Mouse (Mus musculus) embryonic facial prominence, embryonic 11.5 days (tissue): Measurements from ENCODE around the gene Kl. TPM values are rescaled to one million over a fixed set of nuclear protein-coding genes. Genes with fewer than 3 reads are reported as not detected.

ENCODE experiments used
- ATAC-seq: fragments of 200-750 bp; cut with Nextera tagmentation; replicated peaks from 2 replicates; pipeline ENCODE4 v1.8.0; 2017; ENCODE audit warnings: low read depth; ENCODE audit not compliant: insufficient number of reproducible peaks, low FRiP score, low TSS enrichment
- DNase-seq: peaks from one replicate; pipeline ENCODE4 v3.0.0-alpha.2; 2015; ENCODE audit warnings: low spot score
- H3K27ac ChIP-seq: fragments of 300-500 bp; sonication (generic); replicated peaks from 2 replicates; pipeline ENCODE4 v1.5.1; 2014; ENCODE audit warnings: mild to moderate bottlenecking, low read depth, low read length, control low read depth
- H3K27me3 ChIP-seq: fragments of 300-500 bp; sonication (generic); 2 replicates; pipeline ENCODE4 v1.6.1; 2014; ENCODE audit warnings: mild to moderate bottlenecking, low read length, moderate library complexity, mixed read lengths; ENCODE audit not compliant: control insufficient read depth, insufficient read depth
- H3K36me3 ChIP-seq: fragments of 300-500 bp; sonication (generic); replicated peaks from 2 replicates; pipeline ENCODE4 v1.6.1; 2014; ENCODE audit warnings: low read depth, mild to moderate bottlenecking, low read length, moderate library complexity, mixed read lengths; ENCODE audit not compliant: control insufficient read depth, insufficient read depth
- H3K4me1 ChIP-seq: fragments of 300-500 bp; sonication (generic); 2 replicates; pipeline ENCODE4 v1.6.1; 2014; ENCODE audit warnings: low read length, mixed read lengths; ENCODE audit not compliant: control insufficient read depth, insufficient read depth
- H3K4me2 ChIP-seq: fragments of 300-500 bp; sonication (generic); 2 replicates; pipeline ENCODE4 v1.6.1; 2014; ENCODE audit warnings: low read depth, mild to moderate bottlenecking, control low read depth, low read length, moderate library complexity
- H3K4me3 ChIP-seq: fragments of 300-500 bp; sonication (generic); 2 replicates; pipeline ENCODE4 v1.5.1; 2014; ENCODE audit warnings: low read depth, low read length, control low read depth
- H3K9ac ChIP-seq: fragments of 300-500 bp; sonication (generic); replicated peaks from 2 replicates; pipeline ENCODE4 v1.6.1; 2014; ENCODE audit warnings: mild to moderate bottlenecking, control low read depth, low read length
- H3K9me3 ChIP-seq: fragments of 300-500 bp; sonication (generic); replicated peaks from 2 replicates; pipeline ENCODE4 v1.6.1; 2016; ENCODE audit warnings: mild to moderate bottlenecking, low read length, inconsistent platforms, mixed read lengths; ENCODE audit not compliant: control insufficient read depth
- WGBS: fragments of 180-500 bp; shearing (Covaris S2); extraction: QIAGEN DNeasy Blood & Tissue Kit; methylation state at CpG from one replicate; pipeline ENCODE4 v1.1.7; 2014; 5-methylcytosine and 5-hydroxymethylcytosine counted together
- polyA plus RNA-seq: library from polyadenylated mRNA; unstranded; fragments of >200 nt; fragmentation: Nextera tagmentation; extraction: Ambion mirVana; gene quantifications from 2 replicates; pipeline ENCODE4 v1.2.1, GENCODE M21; 2014

Kl gene
- polyA plus RNA-seq, 1 experiment from 2014 or later = not detected

- no peak overlapping the region for H3K27ac ChIP-seq
- DNase-seq (no peak), ATAC-seq (no peak)
- H3K27me3 ChIP-seq = no peaks in the 10 kb centered on the region
- H3K36me3 ChIP-seq = no peaks in the 10 kb centered on the region
- H3K4me2 ChIP-seq = no peak overlapping the region
- H3K4me1 ChIP-seq = no peaks in the 10 kb centered on the region
- H3K9ac ChIP-seq = no peak overlapping the region
- H3K9me3 ChIP-seq = no peaks in the 10 kb centered on the region
- H3K4me3 ChIP-seq = no peak overlapping the region
- WGBS = 55% methylated on average over 3 of the region's 3 CpGs
These were observed 18.1 kb downstream of the Kl start for GRCm38 (mm10) chr5:150970551-150970950.

- H3K4me3 ChIP-seq = no peak overlapping the region
- H3K4me1 ChIP-seq = no peaks in the 10 kb centered on the region
- ATAC-seq = no peak
These were observed 18.7 kb downstream of the Kl start for GRCm38 (mm10) chr5:150971126-150971525.

DNA sequence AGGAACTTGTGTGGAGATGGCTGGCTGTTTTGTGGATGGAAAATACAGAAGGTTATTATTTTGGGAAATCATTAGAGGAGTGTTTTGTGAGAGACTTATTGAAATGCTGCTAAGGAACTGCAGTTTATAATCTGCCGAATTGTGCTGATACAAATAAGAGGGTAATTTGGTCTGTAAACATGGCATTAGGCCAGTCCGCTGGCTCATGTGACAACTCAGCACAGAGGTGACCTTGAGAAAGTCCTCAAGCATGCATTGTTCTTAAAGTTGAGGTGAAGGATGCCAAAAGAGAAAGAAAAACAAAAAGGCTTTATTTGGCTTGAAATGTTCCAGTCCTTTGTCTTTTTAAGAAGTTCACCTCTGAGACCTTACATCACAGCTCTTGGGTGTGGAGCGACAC lies 21.8 kb downstream of the Kl start:
- ATAC-seq = no peak
- Histone ChIP-seq H3K9ac (no peak overlapping the region), H3K27me3 (no peaks in the 10 kb centered on the region), H3K36me3 (no peaks in the 10 kb centered on the region), H3K9me3 (no peaks in the 10 kb centered on the region), H3K4me3 (no peak overlapping the region), H3K4me2 (no peak overlapping the region), H3K27ac (no peak overlapping the region), H3K4me1 (no peaks in the 10 kb centered on the region)
- DNase-seq = no peak
- 80% methylated on average over 3 of the region's 3 CpGs for WGBS

More at GRCm38 (mm10) chr5:150971126-150971525, 18.7 kb downstream of the Kl start:
- Histone ChIP-seq H3K36me3 (no peaks in the 10 kb centered on the region), H3K9me3 (no peaks in the 10 kb centered on the region), H3K27ac (no peak overlapping the region), H3K9ac (no peak overlapping the region), H3K4me2 (no peak overlapping the region), H3K27me3 (no peaks in the 10 kb centered on the region)
- DNase-seq = no peak
- WGBS = 78% methylated on average over 6 of the region's 6 CpGs

GRCm38 (mm10) chr5:150977383-150977958 lies 25.1 kb downstream of the Kl start:
- DNase-seq = no peak
- no peak for ATAC-seq
- no peaks in the 10 kb centered on the region for H3K9me3 ChIP-seq
- no peak overlapping the region for H3K4me2 ChIP-seq
- H3K36me3 ChIP-seq = no peaks in the 10 kb centered on the region
- WGBS = 83% methylated on average over 14 of the region's 14 CpGs
- no peaks in the 10 kb centered on the region for H3K27me3 ChIP-seq
- no peak overlapping the region for H3K27ac ChIP-seq
- H3K9ac ChIP-seq = no peak overlapping the region
- H3K4me1 ChIP-seq = no peaks in the 10 kb centered on the region
- H3K4me3 ChIP-seq = no peak overlapping the region

DNA sequence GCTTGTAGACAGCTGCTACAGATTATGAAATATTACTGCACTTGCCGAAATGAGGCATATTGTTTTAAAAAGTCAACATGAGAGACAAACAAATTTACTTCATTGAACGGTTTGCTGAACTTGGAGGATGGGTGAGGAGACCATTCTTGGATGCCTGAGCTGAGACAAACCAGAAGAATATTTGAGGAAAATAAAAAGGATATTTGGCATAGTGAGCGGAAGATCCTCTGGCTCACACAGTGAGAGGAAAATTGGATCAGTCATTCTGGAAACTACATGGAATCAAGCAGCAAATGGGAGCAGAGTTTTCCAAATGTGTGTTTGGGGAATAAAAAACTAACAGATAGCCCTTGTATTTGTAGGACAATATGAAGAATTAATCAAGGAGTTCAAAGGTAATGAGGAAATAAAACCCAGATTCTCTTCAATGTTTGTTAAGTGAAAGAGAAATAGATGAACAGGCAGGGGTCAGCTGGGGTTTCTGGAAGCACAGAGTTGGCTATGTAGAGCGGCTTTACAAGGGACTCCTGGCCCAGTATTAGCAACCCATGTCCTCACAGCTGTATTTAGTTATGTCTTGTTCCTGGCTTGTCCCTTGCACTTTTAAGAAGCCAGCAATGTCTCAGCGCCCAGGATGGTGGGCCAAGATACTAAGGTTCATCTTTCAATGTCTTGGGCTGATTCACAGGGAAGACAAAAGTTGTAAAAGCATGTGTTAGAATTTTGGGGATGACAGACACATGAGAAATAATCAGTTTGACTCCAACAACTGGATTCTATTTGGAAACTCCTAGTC lies 27.1 kb downstream of the Kl start:
- no peak overlapping the region for H3K4me2 ChIP-seq
- H3K36me3 ChIP-seq = no peaks in the 10 kb centered on the region
- H3K4me3 ChIP-seq = no peak overlapping the region
- H3K9ac ChIP-seq = no peak overlapping the region
- H3K4me1 ChIP-seq = no peaks in the 10 kb centered on the region
- no peaks in the 10 kb centered on the region for H3K9me3 ChIP-seq
- DNase-seq (peak; percentile 19), ATAC-seq (no peak)
- H3K27ac ChIP-seq = no peak overlapping the region
- 70% methylated on average over 5 of the region's 5 CpGs for WGBS
- no peaks in the 10 kb centered on the region for H3K27me3 ChIP-seq

DNA sequence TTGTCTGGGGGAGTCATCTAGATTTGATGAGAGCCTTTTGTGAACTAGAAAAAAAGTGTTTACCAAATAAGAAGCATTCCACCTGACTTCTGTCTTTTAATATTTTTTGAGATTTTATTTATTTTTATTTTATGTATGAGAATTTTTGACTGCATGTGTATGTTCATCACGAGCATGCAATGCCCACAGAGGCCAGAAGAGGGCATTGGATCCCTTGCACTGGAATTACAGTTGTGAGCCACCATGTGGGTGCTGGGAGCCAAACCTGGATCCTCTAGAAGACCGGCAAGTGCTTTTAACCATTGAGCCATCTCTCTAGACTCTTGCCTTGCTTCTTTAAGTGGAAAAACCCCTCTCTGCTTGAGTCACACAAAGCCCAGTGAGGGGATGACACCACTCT lies 29.7 kb downstream of the Kl start:
- Histone ChIP-seq H3K27me3 (no peaks in the 10 kb centered on the region), H3K36me3 (no peaks in the 10 kb centered on the region), H3K9ac (no peak overlapping the region), H3K4me1 (no peaks in the 10 kb centered on the region), H3K4me3 (no peak overlapping the region), H3K4me2 (no peak overlapping the region), H3K27ac (no peak overlapping the region), H3K9me3 (no peaks in the 10 kb centered on the region)
- no peak for DNase-seq
- WGBS = 96% methylated on average over 2 of the region's 2 CpGs
- no peak for ATAC-seq

GRCm38 (mm10) chr5:150994096-150994495 lies 41.7 kb downstream of the Kl start:
- no peaks in the 10 kb centered on the region for H3K4me1 ChIP-seq
- DNase-seq = no peak
- H3K9me3 ChIP-seq = no peaks in the 10 kb centered on the region
- H3K27ac ChIP-seq = no peak overlapping the region
- H3K36me3 ChIP-seq = no peaks in the 10 kb centered on the region
- H3K4me3 ChIP-seq = no peak overlapping the region
- no peak for ATAC-seq
- H3K27me3 ChIP-seq = no peaks in the 10 kb centered on the region
- H3K9ac ChIP-seq = no peak overlapping the region
- 93% methylated on average over 7 of the region's 7 CpGs for WGBS
- no peak overlapping the region for H3K4me2 ChIP-seq

DNA sequence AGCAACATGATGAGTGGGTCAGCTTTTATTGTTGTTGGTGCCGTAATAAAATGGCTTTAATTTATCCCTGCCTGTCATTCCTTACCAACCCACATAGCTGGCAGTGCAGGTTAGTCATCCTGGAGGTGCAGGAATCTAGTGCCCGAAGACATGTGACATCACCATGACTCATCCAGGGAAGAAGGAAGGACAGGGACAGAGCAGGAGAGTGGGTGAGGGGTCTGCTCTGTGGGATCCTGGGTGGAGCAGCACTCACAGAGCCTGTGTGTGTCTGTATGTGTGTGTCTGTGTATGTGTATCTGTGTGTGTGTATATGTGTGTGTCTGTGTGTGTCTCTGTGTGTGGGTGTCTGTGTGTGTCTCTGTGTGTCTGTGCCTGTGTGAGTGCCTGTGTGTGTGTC lies 44.2 kb downstream of the Kl start:
- ATAC-seq (0 out of 2 replicates have a peak, but pooled peaks have one; percentile 48), DNase-seq (no peak)
- Histone ChIP-seq H3K4me2 (no peak overlapping the region), H3K27ac (no peak overlapping the region), H3K4me3 (no peak overlapping the region), H3K27me3 (no peaks in the 10 kb centered on the region), H3K9ac (no peak overlapping the region), H3K36me3 (no peaks in the 10 kb centered on the region), H3K9me3 (no peaks in the 10 kb centered on the region), H3K4me1 (no peaks in the 10 kb centered on the region)
- 86% methylated on average over 2 of the region's 2 CpGs for WGBS
